Mouse (Mus musculus) MEL (cell line): ENCODE measurements around the gene Tex46.

Experiments
- MAX ChIP-seq: IDR thresholded peaks from 2 replicates; pipeline ENCODE4 v1.6.1; 2011; ENCODE audit warnings: low read length, improper control_type of control experiment
- POLR2A ChIP-seq, 2 experiments: IDR thresholded peaks; 2 replicates each; pipeline ENCODE4 v1.6.1; 2011 to 2012; ENCODE audit warnings: low read length in 2 of 2, mild to moderate bottlenecking in 2 of 2, control low read depth in 1 of 2, improper control_type of control experiment in 1 of 2, low read depth in 1 of 2, moderate library complexity in 1 of 2; ENCODE audit not compliant: control insufficient read depth in 1 of 2, insufficient read depth in 1 of 2, poor library complexity in 1 of 2
- SIN3A ChIP-seq: IDR thresholded peaks from 2 replicates; pipeline ENCODE4 v1.6.1; 2012; ENCODE audit warnings: low read length, improper control_type of control experiment, inconsistent platforms
- TAL1 ChIP-seq: IDR thresholded peaks from 2 replicates; pipeline ENCODE4 v1.6.1; 2012; ENCODE audit warnings: mild to moderate bottlenecking, inconsistent platforms, low read length, moderate library complexity, mixed read lengths
- USF1 ChIP-seq: IDR thresholded peaks from 2 replicates; pipeline ENCODE4 v1.6.1; 2014; ENCODE audit warnings: low read depth, mild to moderate bottlenecking, inconsistent platforms, low read length, improper control_type of control experiment, moderate library complexity

GRCm38 (mm10) chr4:136605756-136606485 is 4.3 kb upstream of the Tex46 start:
- TF ChIP-seq MAX = no peak
- TF ChIP-seq USF1 = no peak
- no peak for TF ChIP-seq POLR2A (IDR thresholded peaks at IDR 0.05; ENCODE audit: control insufficient read depth in 1 of 2, insufficient read depth in 1 of 2, low read depth in 1 of 2, low read length in 2 of 2, poor library complexity in 1 of 2)
- TF ChIP-seq TAL1 = no peak
- no peak for TF ChIP-seq SIN3A
